Mouse (Mus musculus): ENCODE results near the gene Col16a1.

Col16a1 gene

GRCm38 (mm10) chr4:130130641-130131350 is 83.2 kb downstream of the Col16a1 start:
- DNase-seq (ENCODE audit: low spot score): no peak

DNA sequence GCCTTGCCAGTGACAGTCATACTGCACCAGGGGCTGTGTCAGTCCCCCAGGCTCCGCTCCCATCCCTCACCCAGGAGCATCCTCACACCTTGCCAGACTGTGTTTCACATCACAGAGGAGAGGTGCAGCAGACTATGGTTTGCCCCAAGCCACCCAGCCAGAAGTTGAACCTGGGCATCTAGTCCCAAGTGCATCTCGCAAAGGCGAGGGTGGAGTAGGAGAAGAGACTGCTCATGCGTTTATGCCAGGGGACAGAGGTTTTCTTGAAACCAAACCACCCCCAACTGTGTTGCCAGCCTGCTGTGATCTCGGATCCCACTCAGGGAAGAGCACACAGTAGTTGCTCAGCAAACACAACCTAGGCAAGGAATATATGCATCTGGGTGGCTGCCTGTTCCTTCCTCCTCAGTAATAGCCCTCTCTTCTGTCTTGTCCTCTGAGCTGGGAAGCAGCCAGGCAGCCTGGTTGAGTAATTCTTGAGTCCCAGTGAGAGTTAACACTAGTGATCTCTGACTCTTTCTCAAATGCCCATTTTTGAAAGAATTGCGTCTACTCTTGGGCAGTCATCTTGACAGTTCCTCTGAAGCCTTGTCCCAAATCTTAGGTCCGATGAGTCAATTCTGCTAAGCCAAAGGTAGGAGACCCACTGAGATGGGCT is 83.9 kb downstream of the Col16a1 start:
- no peak for DNase-seq (ENCODE audit: low spot score)

DNA sequence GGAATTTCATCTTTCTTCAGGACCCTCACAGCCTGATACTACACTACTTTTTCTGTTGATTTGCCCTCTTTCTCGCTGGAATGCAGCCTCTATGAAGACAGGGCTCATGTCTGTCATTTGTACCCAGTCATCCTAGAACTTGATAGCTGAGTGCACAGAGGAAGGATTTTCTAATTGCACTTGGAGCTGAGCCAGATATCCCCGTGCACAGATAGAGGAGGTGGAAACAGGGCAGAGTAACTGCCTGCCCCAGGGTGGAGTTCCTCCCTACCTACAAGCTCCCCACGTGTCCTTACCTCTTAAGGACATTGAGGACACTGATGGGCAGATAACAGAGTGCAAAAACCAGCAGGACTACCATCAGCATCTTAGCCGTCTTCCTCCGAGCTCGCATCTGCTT is 85.8 kb downstream of the Col16a1 start:
- DNase-seq (ENCODE audit: low spot score): no peak

DNA sequence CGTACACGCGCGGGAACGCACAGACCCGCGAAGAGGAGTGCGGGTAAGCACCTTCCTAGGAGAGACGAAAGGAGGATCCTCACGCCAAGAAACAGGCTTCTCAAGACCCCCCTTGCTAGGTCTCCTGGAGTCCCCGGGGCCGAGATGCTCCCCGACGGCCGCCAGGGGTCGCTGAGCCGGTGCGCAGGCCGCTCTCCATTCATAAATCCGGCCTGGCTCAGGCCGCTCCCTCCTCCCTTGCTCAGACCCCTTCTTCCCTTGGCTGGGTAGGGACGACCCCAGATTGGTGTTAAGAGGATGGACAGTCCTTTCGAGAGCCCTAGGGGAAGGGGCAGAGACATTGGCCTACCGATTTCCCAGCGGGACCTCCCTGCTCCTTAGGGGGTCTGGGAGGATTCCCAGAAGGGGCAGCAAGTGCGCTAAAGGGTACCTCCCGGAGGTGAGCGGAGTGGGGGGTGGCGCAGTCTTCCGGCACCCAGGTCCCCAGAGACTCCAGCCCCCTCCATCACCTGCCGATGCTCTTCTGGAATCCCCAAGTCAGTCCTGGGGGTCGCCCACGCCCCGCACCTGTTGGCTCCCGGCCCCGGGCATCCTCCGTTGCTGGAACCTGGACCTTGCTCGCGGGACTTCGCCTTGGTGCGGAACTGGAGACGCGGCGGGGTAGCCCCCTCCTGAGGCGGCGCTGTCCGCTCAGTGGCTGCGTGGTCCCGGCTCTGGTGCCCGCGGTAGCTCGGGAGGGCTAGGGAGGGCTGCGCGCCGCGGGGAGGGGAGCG is 91.0 kb downstream of the Col16a1 start:
- peak; percentile 69 for DNase-seq (ENCODE audit: low spot score)

DNA sequence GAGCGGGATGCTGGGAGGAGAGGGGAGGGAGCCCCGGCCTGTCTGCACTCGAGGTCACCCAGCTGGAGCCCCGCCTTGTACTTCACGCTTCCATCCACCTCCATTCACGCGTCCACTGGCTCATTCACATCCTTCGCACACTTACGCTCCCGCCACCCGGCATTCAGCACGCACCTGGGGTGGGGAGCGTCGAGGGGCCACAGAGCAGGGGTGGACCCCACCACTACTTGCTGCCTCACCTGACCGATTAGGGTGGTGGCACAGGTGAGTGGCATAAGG is 91.5 kb downstream of the Col16a1 start, which contains the start of gene Hcrtr1:
TSS of gene Hcrtr1 (minus strand) at position 146 of the 279 bp plus-strand sequence.
- DNase-seq (ENCODE audit: low spot score): no peak

DNA sequence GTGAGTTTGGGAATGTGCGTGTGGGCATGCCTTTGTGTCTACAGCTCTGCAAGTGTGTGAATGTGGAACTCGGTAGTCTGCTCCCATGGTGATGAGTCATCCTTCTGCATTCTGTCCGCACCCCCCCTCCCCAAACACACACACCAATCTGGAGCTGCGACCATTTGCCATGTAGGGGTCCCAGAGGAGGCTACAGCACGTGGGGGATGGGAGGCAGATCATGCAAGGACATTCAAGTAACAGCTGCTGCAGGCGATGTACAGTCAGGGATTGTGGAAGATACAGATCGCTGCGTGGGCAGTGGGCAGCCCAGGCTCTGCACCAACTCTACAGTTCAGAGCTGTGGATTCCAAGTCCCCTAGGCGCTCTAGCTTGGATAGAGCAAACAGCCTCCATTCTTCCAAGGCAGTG is 93.4 kb downstream of the Col16a1 start:
- DNase-seq (ENCODE audit: low spot score): no peak

GRCm38 (mm10) chr4:130141786-130142185 is 94.1 kb downstream of the Col16a1 start:
- no peak for DNase-seq (ENCODE audit: low spot score)

DNA sequence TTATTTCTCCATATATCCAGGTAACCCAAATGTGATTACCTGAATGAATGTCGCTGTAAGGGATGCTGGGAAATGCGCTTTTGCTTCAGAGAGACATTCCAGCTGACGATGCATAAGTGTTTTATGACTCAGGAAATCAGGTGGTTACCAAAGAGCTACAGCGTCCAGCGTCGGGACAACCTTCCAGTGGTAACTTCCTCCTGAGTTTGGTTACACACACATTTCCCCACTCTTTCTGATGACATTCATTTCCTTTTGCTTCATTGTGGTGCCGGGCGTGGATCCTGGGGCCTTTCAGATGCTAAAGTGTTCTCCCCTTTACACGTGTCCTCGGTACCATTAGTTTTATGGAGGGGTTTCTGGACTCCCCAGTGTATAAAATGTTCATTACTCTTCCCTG is 100.8 kb downstream of the Col16a1 start:
- DNase-seq (ENCODE audit: low spot score): no peak

All from lung, postnatal 25 days (tissue).